Mouse (Mus musculus) spleen, postnatal 14 days (tissue): ENCODE data around the gene Ndufs3.

Experiments used
- DNase-seq, 2 experiments: peaks; one replicate each; pipeline ENCODE4 v3.0.0; 2021 to 2022; ENCODE audit warnings: low spot score in 2 of 2

Ndufs3 gene

GRCm38 (mm10) chr2:90850401-90850800 is 54.2 kb downstream of the Ndufs3 start:
- DNase-seq, result no peak

GRCm38 (mm10) chr2:90848331-90848730 is 56.3 kb downstream of the Ndufs3 start:
- DNase-seq, result no peak

- no peak for DNase-seq
These were observed 57.0 kb downstream of the Ndufs3 start for GRCm38 (mm10) chr2:90847681-90848050.

- peak; percentile 98 for DNase-seq
These were observed 57.5 kb downstream of the Ndufs3 start, which contains the start of gene Mtch2 for GRCm38 (mm10) chr2:90846955-90847680. Mtch2 (plus strand) TSS chr2:90847155.

- no peak for DNase-seq
These were observed 58.1 kb downstream of the Ndufs3 start for GRCm38 (mm10) chr2:90846597-90846954.

- no peak for DNase-seq
These were observed 58.5 kb downstream of the Ndufs3 start for GRCm38 (mm10) chr2:90846171-90846570.

GRCm38 (mm10) chr2:90845234-90845633 is 59.4 kb downstream of the Ndufs3 start:
- no peak for DNase-seq
